Mouse (Mus musculus) macrophage (primary cell): ENCODE data around the gene Nadk. TPM values are rescaled to one million over a fixed set of nuclear protein-coding genes. Genes with fewer than 3 reads are reported as not detected.

ENCODE experiments used
- H3K27ac ChIP-seq: fragments of 350-480 bp; formaldehyde crosslinking; 2 replicates; pipeline ENCODE4 v1.9.0; 2021
- H3K36me3 ChIP-seq: fragments of 350-480 bp; formaldehyde crosslinking; 2 replicates; pipeline ENCODE4 v1.9.0; 2021; ENCODE audit errors: inconsistent target
- H3K4me3 ChIP-seq: fragments of 350-480 bp; formaldehyde crosslinking; 2 replicates; pipeline ENCODE4 v1.9.0; 2021; ENCODE audit errors: inconsistent target
- H3K79me2 ChIP-seq: fragments of 350-480 bp; formaldehyde crosslinking; 2 replicates; pipeline ENCODE4 v1.9.0; 2021; ENCODE audit errors: inconsistent target
- WGBS: methylation state at CpG from one replicate; pipeline ENCODE4 v1.1.7; 2026; ENCODE audit warnings: inconsistent platforms; ENCODE audit not compliant: missing documents; 5-methylcytosine and 5-hydroxymethylcytosine counted together
- polyA plus RNA-seq: library from polyadenylated mRNA; stranded (reverse); fragments of 250-400 nt; gene quantifications from 3 replicates; pipeline ENCODE4 v1.2.4, GENCODE M21; 2018; ENCODE audit warnings: inconsistent platforms

Gene Nadk
- polyA plus RNA-seq, 1 experiment from 2014 or later = 75.4 TPM

- Histone ChIP-seq H3K79me2 (peaks cover 31% of the 10 kb centered on the region), H3K4me3 (no peak overlapping the region), H3K36me3 (no peaks in the 10 kb centered on the region), H3K27ac (no peak overlapping the region)
- WGBS = 93% methylated on average over 1 of the region's 1 CpGs
These were observed 40.6 kb downstream of the Nadk start for GRCm38 (mm10) chr4:155602753-155603152.

GRCm38 (mm10) chr4:155603801-155604200 lies 41.6 kb downstream of the Nadk start:
- Histone ChIP-seq H3K79me2 (peaks cover 31% of the 10 kb centered on the region), H3K4me3 (no peak overlapping the region), H3K27ac (no peak overlapping the region), H3K36me3 (no peaks in the 10 kb centered on the region)
- 85% methylated on average over 5 of the region's 6 CpGs for WGBS

GRCm38 (mm10) chr4:155605132-155605531 lies 43.0 kb downstream of the Nadk start:
- 97% methylated on average over 4 of the region's 4 CpGs for WGBS
- H3K36me3 ChIP-seq = no peaks in the 10 kb centered on the region
- no peak overlapping the region for H3K4me3 ChIP-seq
- peaks cover 31% of the 10 kb centered on the region for H3K79me2 ChIP-seq
- H3K27ac ChIP-seq = no peak overlapping the region

- no peak overlapping the region for H3K27ac ChIP-seq
These were observed 44.6 kb downstream of the Nadk start for GRCm38 (mm10) chr4:155606825-155607224.

GRCm38 (mm10) chr4:155611860-155612259 lies 49.7 kb downstream of the Nadk start:
- Histone ChIP-seq H3K27ac (no peak overlapping the region), H3K36me3 (peaks cover 3% of the 10 kb centered on the region; the same call in 1 of the 2 replicates), H3K79me2 (no peaks in the 10 kb centered on the region), H3K4me3 (no peak overlapping the region)
- WGBS = 97% methylated on average over 3 of the region's 3 CpGs

More at GRCm38 (mm10) chr4:155606825-155607224, 44.6 kb downstream of the Nadk start:
- H3K4me3 ChIP-seq = no peak overlapping the region
- peaks cover 31% of the 10 kb centered on the region for H3K79me2 ChIP-seq
- H3K36me3 ChIP-seq = no peaks in the 10 kb centered on the region
- WGBS = 96% methylated on average over 2 of the region's 2 CpGs

GRCm38 (mm10) chr4:155613264-155613663 lies 51.1 kb downstream of the Nadk start:
- Histone ChIP-seq H3K4me3 (no peak overlapping the region), H3K36me3 (peaks cover 17% of the 10 kb centered on the region; the same call in 1 of the 2 replicates), H3K27ac (no peak overlapping the region), H3K79me2 (no peaks in the 10 kb centered on the region)
- 100% methylated on average over 3 of the region's 3 CpGs for WGBS

GRCm38 (mm10) chr4:155618321-155618720 lies 56.1 kb downstream of the Nadk start:
- H3K27ac ChIP-seq = no peak overlapping the region
- peaks cover 40% of the 10 kb centered on the region for H3K36me3 ChIP-seq
- WGBS = 92% methylated on average over 5 of the region's 5 CpGs
- H3K79me2 ChIP-seq = peaks cover 19% of the 10 kb centered on the region
- H3K4me3 ChIP-seq = no peak overlapping the region

GRCm38 (mm10) chr4:155624338-155625291 lies 62.4 kb downstream of the Nadk start, which contains the start of gene Cdk11b:
Gene Cdk11b, plus strand, starts transcription at chr4:155624854.
- under 1% methylated on average over 81 of the region's 84 CpGs for WGBS
- Histone ChIP-seq H3K4me3 (peak within 1 kb of the TSS; percentile 89), H3K27ac (peak within 1 kb of the TSS; percentile 71), H3K79me2 (peaks cover 57% of the 10 kb centered on the region), H3K36me3 (peaks cover 31% of the 10 kb centered on the region)

GRCm38 (mm10) chr4:155630267-155630666 lies 68.1 kb downstream of the Nadk start:
- 58% methylated on average over 6 of the region's 6 CpGs for WGBS
- Histone ChIP-seq H3K36me3 (peaks cover 70% of the 10 kb centered on the region), H3K4me3 (no peak overlapping the region), H3K79me2 (peaks cover 32% of the 10 kb centered on the region), H3K27ac (no peak overlapping the region)

- Histone ChIP-seq H3K4me3 (no peak overlapping the region), H3K79me2 (peaks cover 5% of the 10 kb centered on the region; the same call in 1 of the 2 replicates), H3K27ac (no peak overlapping the region), H3K36me3 (peaks cover 75% of the 10 kb centered on the region)
These were observed 73.8 kb downstream of the Nadk start for GRCm38 (mm10) chr4:155635766-155636499.

Other genes with a start within 250 kb of the Nadk start
- gene Prkcz, start 201.0 kb upstream of the Nadk start, polyA plus RNA-seq = not detected in 3 replicates
- gene Gabrd, start 164.3 kb upstream of the Nadk start, polyA plus RNA-seq = 0.10 to 0.20 TPM in 2 of 3 replicates, not detected in the other
- 0.14 to 0.26 TPM in 2 of 3 replicates, not detected in the other for gene Cfap74, start 153.2 kb upstream of the Nadk start, polyA plus RNA-seq
- not detected in 3 replicates for gene Tmem52, start 93.3 kb upstream of the Nadk start, polyA plus RNA-seq
- gene Gnb1, start 71.0 kb upstream of the Nadk start, polyA plus RNA-seq = 216 to 287 TPM (median 286 TPM) in 3 replicates
- 4.6 to 4.9 TPM (median 4.8 TPM) in 3 replicates for gene Slc35e2, start 39.0 kb downstream of the Nadk start, polyA plus RNA-seq
- gene Cdk11b, start 62.5 kb downstream of the Nadk start, polyA plus RNA-seq = 67.8 to 153 TPM (median 75.9 TPM) in 3 replicates
- not detected in 3 replicates for gene Gm10563, start 83.0 kb downstream of the Nadk start, polyA plus RNA-seq
- not detected in 3 replicates for gene Mmp23, start 91.0 kb downstream of the Nadk start, polyA plus RNA-seq
- gene Mib2, start 106.8 kb downstream of the Nadk start, polyA plus RNA-seq = 9.5 to 29.7 TPM (median 12.3 TPM) in 3 replicates
- gene Fndc10, start 132.0 kb downstream of the Nadk start, polyA plus RNA-seq = 1.1 to 1.9 TPM (median 1.4 TPM) in 3 replicates
- gene Ssu72, start 142.4 kb downstream of the Nadk start, polyA plus RNA-seq = 125 to 264 TPM (median 166 TPM) in 3 replicates
- gene Tmem240, start 172.4 kb downstream of the Nadk start, polyA plus RNA-seq = 0.10 to 1.0 TPM (median 0.32 TPM) in 3 replicates
- 11.3 to 32.7 TPM (median 12.1 TPM) in 3 replicates for gene Atad3a, start 198.7 kb downstream of the Nadk start, polyA plus RNA-seq
- gene Vwa1, start 212.3 kb downstream of the Nadk start, polyA plus RNA-seq = 0.09 to 0.10 TPM in 2 of 3 replicates, not detected in the other
- gene Tmem88b, start 223.5 kb downstream of the Nadk start, polyA plus RNA-seq = not detected in 3 replicates
- gene Ankrd65, start 228.1 kb downstream of the Nadk start, polyA plus RNA-seq = not detected in 3 replicates
- gene Mrpl20, start 240.5 kb downstream of the Nadk start, polyA plus RNA-seq = 60.1 to 101 TPM (median 65.9 TPM) in 3 replicates